Mouse (Mus musculus): ENCODE measurements around the gene Etv6. TPM values are rescaled to one million over a fixed set of nuclear protein-coding genes. Genes with fewer than 3 reads are reported as not detected.

Etv6 gene
- total and polyA plus RNA-seq, 2 experiments from 2014 or later, result 6.1 to 30.3 TPM

DNA sequence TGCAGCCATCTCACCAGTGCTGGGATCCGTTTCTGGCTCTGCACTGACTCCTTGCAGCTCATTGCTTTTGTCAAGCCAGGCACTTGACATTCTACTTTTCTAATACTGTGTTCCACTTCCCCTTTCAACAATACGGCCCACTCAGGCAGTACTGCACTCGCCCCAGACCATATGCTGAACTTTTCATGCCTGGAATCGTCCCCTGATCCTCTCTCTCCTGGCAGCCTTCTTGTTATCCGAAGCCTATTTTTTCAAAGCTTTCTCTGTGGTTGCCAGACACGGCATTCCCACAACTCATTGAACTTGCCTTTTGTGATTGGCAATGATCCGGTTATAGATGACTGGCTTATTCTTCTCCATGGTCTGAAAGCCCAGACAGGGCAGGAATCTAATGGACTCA lies 16.4 kb downstream of the Etv6 start:
- no peak overlapping the region for H3K4me3 ChIP-seq (ENCODE audit: low read depth, low read length)
- TF ChIP-seq EP300 (IDR thresholded peaks at IDR 0.05; ENCODE audit: low read depth), result no peak
- TF ChIP-seq CTCF (IDR thresholded peaks at IDR 0.05; ENCODE audit: low read depth), result no peak
- no peaks in the 10 kb centered on the region for H3K9me3 ChIP-seq (replicated peaks; ENCODE audit: control insufficient read depth, low read length)
- H3K9ac ChIP-seq (replicated peaks; ENCODE audit: low read depth, low read length), result no peak overlapping the region
- H3K4me2 ChIP-seq (ENCODE audit: low read depth, low read length), result no peak overlapping the region
- H3K36me3 ChIP-seq (replicated peaks; ENCODE audit: control insufficient read depth, insufficient read depth, low read length), result no peaks in the 10 kb centered on the region
- H3K4me1 ChIP-seq (ENCODE audit: control insufficient read depth, insufficient read depth), result peaks cover 28% of the 10 kb centered on the region
- DNase-seq (ENCODE audit: low spot score) (no peak), ATAC-seq (ENCODE audit: insufficient read depth, low read depth) (no peak)
- no peaks in the 10 kb centered on the region for H3K27me3 ChIP-seq (ENCODE audit: control insufficient read depth, insufficient read depth, low read length)
- H3K27ac ChIP-seq (ENCODE audit: low read depth), result no peak overlapping the region
- 57% methylated on average over 7 of the region's 7 CpGs for WGBS

DNA sequence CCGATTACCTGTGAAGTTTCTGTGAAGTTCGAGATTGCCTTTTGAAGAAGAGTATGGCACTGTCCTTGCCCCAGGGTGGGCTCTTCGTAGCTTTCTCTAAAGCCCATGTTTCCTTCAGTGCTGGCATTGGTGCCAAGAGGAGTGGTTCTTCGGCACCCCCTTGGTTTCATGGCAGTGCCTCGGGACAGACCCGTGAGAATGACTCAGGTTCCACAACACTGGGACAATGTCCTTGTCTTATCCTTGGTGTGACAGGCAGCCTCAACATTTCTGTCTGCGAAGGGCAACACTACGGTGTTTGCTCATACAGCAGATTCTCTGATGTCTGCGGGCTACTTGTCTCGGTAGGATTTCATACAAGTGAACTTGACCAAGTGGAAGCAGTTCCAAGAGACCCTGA lies 17.6 kb downstream of the Etv6 start:
- no peak overlapping the region for H3K4me2 ChIP-seq (ENCODE audit: low read depth, low read length)
- no peaks in the 10 kb centered on the region for H3K36me3 ChIP-seq (replicated peaks; ENCODE audit: control insufficient read depth, insufficient read depth, low read length)
- H3K9me3 ChIP-seq (replicated peaks; ENCODE audit: control insufficient read depth, low read length), result no peaks in the 10 kb centered on the region
- no peak overlapping the region for H3K9ac ChIP-seq (replicated peaks; ENCODE audit: low read depth, low read length)
- no peak overlapping the region for H3K4me3 ChIP-seq (ENCODE audit: low read depth, low read length)
- H3K27me3 ChIP-seq (ENCODE audit: control insufficient read depth, insufficient read depth, low read length), result no peaks in the 10 kb centered on the region
- H3K27ac ChIP-seq (ENCODE audit: low read depth), result 0 out of 2 replicates have a peak overlapping the region, but pooled peaks have one; percentile 1
- TF ChIP-seq EP300 (IDR thresholded peaks at IDR 0.05; ENCODE audit: low read depth) (no peak), CTCF (IDR thresholded peaks at IDR 0.05; ENCODE audit: low read depth) (no peak)
- H3K4me1 ChIP-seq (ENCODE audit: control insufficient read depth, insufficient read depth), result peaks cover 26% of the 10 kb centered on the region
- ATAC-seq (ENCODE audit: insufficient read depth, low read depth) (no peak), DNase-seq (ENCODE audit: low spot score) (no peak)
- 60% methylated on average over 10 of the region's 10 CpGs for WGBS

GRCm38 (mm10) chr6:134053566-134053965 lies 18.1 kb downstream of the Etv6 start:
- Histone ChIP-seq H3K4me1 (ENCODE audit: control insufficient read depth, insufficient read depth) (peaks cover 30% of the 10 kb centered on the region), H3K9ac (replicated peaks; ENCODE audit: low read depth, low read length) (no peak overlapping the region), H3K4me2 (ENCODE audit: low read depth, low read length) (no peak overlapping the region), H3K27ac (ENCODE audit: low read depth) (no peak overlapping the region), H3K4me3 (ENCODE audit: low read depth, low read length) (no peak overlapping the region), H3K27me3 (ENCODE audit: control insufficient read depth, insufficient read depth, low read length) (no peaks in the 10 kb centered on the region), H3K9me3 (replicated peaks; ENCODE audit: control insufficient read depth, low read length) (no peaks in the 10 kb centered on the region), H3K36me3 (replicated peaks; ENCODE audit: control insufficient read depth, insufficient read depth, low read length) (no peaks in the 10 kb centered on the region)
- ATAC-seq (ENCODE audit: insufficient read depth, low read depth), result no peak
- DNase-seq (ENCODE audit: low spot score), result no peak
- WGBS, result 40% methylated on average over 7 of the region's 7 CpGs
- TF ChIP-seq CTCF (IDR thresholded peaks at IDR 0.05; ENCODE audit: low read depth) (no peak), EP300 (IDR thresholded peaks at IDR 0.05; ENCODE audit: low read depth) (no peak)

DNA sequence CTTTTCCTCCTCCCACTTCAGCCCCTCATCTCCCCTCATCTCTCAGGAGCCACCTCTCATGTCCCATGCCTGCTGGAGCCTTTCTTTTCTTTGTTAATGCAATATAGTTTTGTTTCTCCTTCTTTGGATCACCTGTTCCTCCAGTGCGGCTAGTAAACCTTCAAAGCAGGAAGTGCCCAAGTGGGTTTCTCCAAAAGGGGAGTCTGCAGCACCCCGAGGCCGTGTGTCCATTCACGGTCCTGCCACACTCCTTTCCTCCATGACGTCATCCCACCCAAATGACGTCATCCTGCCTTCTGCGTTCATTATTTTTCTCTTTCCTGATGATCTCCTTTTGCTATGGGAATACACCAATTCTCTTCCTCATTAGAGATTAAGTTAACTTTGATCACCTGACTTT lies 20.1 kb downstream of the Etv6 start:
- no peak overlapping the region for H3K4me2 ChIP-seq (ENCODE audit: low read depth, low read length)
- H3K27me3 ChIP-seq (ENCODE audit: control insufficient read depth, insufficient read depth, low read length), result no peaks in the 10 kb centered on the region
- 64% methylated on average over 7 of the region's 7 CpGs for WGBS
- ATAC-seq (ENCODE audit: insufficient read depth, low read depth) (no peak), DNase-seq (ENCODE audit: low spot score) (no peak)
- H3K27ac ChIP-seq (ENCODE audit: low read depth), result no peak overlapping the region
- peaks cover 42% of the 10 kb centered on the region for H3K4me1 ChIP-seq (ENCODE audit: control insufficient read depth, insufficient read depth)
- H3K4me3 ChIP-seq (ENCODE audit: low read depth, low read length), result no peak overlapping the region
- no peaks in the 10 kb centered on the region for H3K9me3 ChIP-seq (replicated peaks; ENCODE audit: control insufficient read depth, low read length)
- TF ChIP-seq CTCF (IDR thresholded peaks at IDR 0.05; ENCODE audit: low read depth), result no peak
- TF ChIP-seq EP300 (IDR thresholded peaks at IDR 0.05; ENCODE audit: low read depth), result no peak
- H3K36me3 ChIP-seq (replicated peaks; ENCODE audit: control insufficient read depth, insufficient read depth, low read length), result no peaks in the 10 kb centered on the region
- H3K9ac ChIP-seq (replicated peaks; ENCODE audit: low read depth, low read length), result no peak overlapping the region

- 0 out of 2 replicates have a peak overlapping the region, but pooled peaks have one; percentile 8 for H3K9ac ChIP-seq (replicated peaks; ENCODE audit: low read depth, low read length)
- no peaks in the 10 kb centered on the region for H3K9me3 ChIP-seq (replicated peaks; ENCODE audit: control insufficient read depth, low read length)
- H3K4me1 ChIP-seq (ENCODE audit: control insufficient read depth, insufficient read depth), result peaks cover 48% of the 10 kb centered on the region
- H3K27me3 ChIP-seq (ENCODE audit: control insufficient read depth, insufficient read depth, low read length), result no peaks in the 10 kb centered on the region
- no peak overlapping the region for H3K4me3 ChIP-seq (ENCODE audit: low read depth, low read length)
- 26% methylated on average over 4 of the region's 4 CpGs for WGBS
- DNase-seq (ENCODE audit: low spot score), result no peak
- H3K27ac ChIP-seq (ENCODE audit: low read depth), result no peak overlapping the region
- no peak overlapping the region for H3K4me2 ChIP-seq (ENCODE audit: low read depth, low read length)
- no peak for TF ChIP-seq EP300 (IDR thresholded peaks at IDR 0.05; ENCODE audit: low read depth)
- TF ChIP-seq CTCF (IDR thresholded peaks at IDR 0.05; ENCODE audit: low read depth), result no peak
- no peak for ATAC-seq (ENCODE audit: insufficient read depth, low read depth)
- H3K36me3 ChIP-seq (replicated peaks; ENCODE audit: control insufficient read depth, insufficient read depth, low read length), result no peaks in the 10 kb centered on the region
These were observed 23.0 kb downstream of the Etv6 start for GRCm38 (mm10) chr6:134058451-134058850.

DNA sequence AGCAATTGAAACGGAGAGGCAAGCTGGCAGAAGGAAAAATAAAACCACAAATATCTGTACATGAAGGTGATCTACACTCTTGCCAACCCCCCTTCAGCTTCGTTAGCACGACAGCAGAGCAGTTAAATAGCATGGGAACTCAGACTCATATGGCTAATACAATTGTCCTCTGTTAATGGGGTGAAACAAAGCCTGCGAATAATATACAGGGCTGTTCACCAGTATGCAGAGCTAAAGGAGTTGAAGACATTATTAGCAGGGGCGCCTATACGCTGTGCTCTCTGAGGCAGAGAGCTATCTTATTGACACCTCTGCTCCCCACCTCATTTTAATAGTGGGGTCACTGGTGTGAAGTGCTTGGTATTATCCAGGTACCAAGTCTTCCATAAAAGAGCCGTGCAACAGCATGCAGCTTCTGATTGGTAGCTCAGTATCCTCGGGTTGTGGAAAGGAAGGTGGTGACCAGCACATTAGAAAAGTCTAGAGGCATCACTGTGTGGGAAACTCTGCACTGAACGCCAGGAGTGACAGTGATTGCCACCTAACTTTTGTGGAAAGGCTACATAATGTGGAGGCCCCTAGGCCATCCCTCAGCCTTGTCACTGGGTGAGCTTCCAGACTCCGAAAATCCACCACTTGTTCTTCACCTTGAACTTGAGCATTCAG lies 23.5 kb downstream of the Etv6 start:
- TF ChIP-seq EP300 (IDR thresholded peaks at IDR 0.05; ENCODE audit: low read depth), result no peak
- no peak for TF ChIP-seq CTCF (IDR thresholded peaks at IDR 0.05; ENCODE audit: low read depth)
- no peak overlapping the region for H3K4me3 ChIP-seq (ENCODE audit: low read depth, low read length)
- H3K9me3 ChIP-seq (replicated peaks; ENCODE audit: control insufficient read depth, low read length), result no peaks in the 10 kb centered on the region
- H3K4me2 ChIP-seq (ENCODE audit: low read depth, low read length), result no peak overlapping the region
- WGBS, result 61% methylated on average over 10 of the region's 10 CpGs
- H3K4me1 ChIP-seq (ENCODE audit: control insufficient read depth, insufficient read depth), result peaks cover 47% of the 10 kb centered on the region
- no peak for DNase-seq (ENCODE audit: low spot score)
- 0 out of 2 replicates have a peak overlapping the region, but pooled peaks have one; percentile 8 for H3K9ac ChIP-seq (replicated peaks; ENCODE audit: low read depth, low read length)
- H3K27ac ChIP-seq (ENCODE audit: low read depth), result no peak overlapping the region
- no peak for ATAC-seq (ENCODE audit: insufficient read depth, low read depth)
- H3K36me3 ChIP-seq (replicated peaks; ENCODE audit: control insufficient read depth, insufficient read depth, low read length), result no peaks in the 10 kb centered on the region
- H3K27me3 ChIP-seq (ENCODE audit: control insufficient read depth, insufficient read depth, low read length), result no peaks in the 10 kb centered on the region

Measured in heart, postnatal 0 days (tissue).